Comparison of ENCODE assay signal across 14 mouse cellular contexts in genomic region chr9:106158037-106158491, GRCm38 (mm10). TPM values are rescaled to one million over a fixed set of nuclear protein-coding genes. Genes with fewer than 3 reads are reported as not detected.
DNase-seq lines count a peak whose midpoint lies in the region; ATAC-seq and TF ChIP-seq lines count a peak whose summit lies in the region.
"Had no signal": no experiment of that assay in that cellular context is flagged by ENCODE, and none has a peak within 500 bp of the region (broad histone marks: within the 10 kb centered on the region; RNA-seq: fewer than 3 reads in every experiment).

Gene Glyctk, minus strand, starts transcription at chr9:106158138.

- TF ChIP-seq CTCF in kidney, postnatal 0 days (IDR thresholded peaks at IDR 0.05; ENCODE audit: low read depth) = no peak
- no peak for TF ChIP-seq CTCF in liver, postnatal 0 days (IDR thresholded peaks at IDR 0.05; ENCODE audit: low read depth)
- no peak for TF ChIP-seq CTCF in cerebellum, adult 2 months (IDR thresholded peaks at IDR 0.05; ENCODE audit: borderline replicate concordance, insufficient read depth, low read depth, low read length)

- TF ChIP-seq EP300 in liver, postnatal 0 days (IDR thresholded peaks at IDR 0.05; ENCODE audit: low read depth) = peak; percentile 67

- H3K36me3 ChIP-seq in hindbrain, embryonic 10.5 days = peaks cover 19% of the 10 kb centered on the region
- 0 out of 2 replicates have a peak, but pooled peaks cover 3% of the 10 kb centered on the region for H3K36me3 ChIP-seq in hindbrain, embryonic 11.5 days (ENCODE audit: control insufficient read depth, insufficient read depth, low read length)
- H3K36me3 ChIP-seq in hindbrain, embryonic 14.5 days (replicated peaks; ENCODE audit: control insufficient read depth, insufficient read depth) = peaks cover 9% of the 10 kb centered on the region
- no peaks in the 10 kb centered on the region for H3K36me3 ChIP-seq in kidney, postnatal 0 days (ENCODE audit: insufficient read depth, low read length)
- H3K36me3 ChIP-seq in liver, postnatal 0 days (replicated peaks; ENCODE audit: insufficient read depth, low read length) = no peaks in the 10 kb centered on the region; the same call in 1 of the 2 replicates
- H3K36me3 ChIP-seq: heart, embryonic 10.5 days; stomach, embryonic 15.5 days had no signal

- H3K27me3 ChIP-seq in hindbrain, embryonic 10.5 days (ENCODE audit: insufficient read depth, poor library complexity, severe bottlenecking) = no peaks in the 10 kb centered on the region; the same call in 1 of the 2 replicates
- no peaks in the 10 kb centered on the region for H3K27me3 ChIP-seq in hindbrain, embryonic 11.5 days (ENCODE audit: control insufficient read depth, insufficient read depth, low read length)
- no peaks in the 10 kb centered on the region for H3K27me3 ChIP-seq in hindbrain, embryonic 14.5 days (ENCODE audit: control insufficient read depth, insufficient read depth, low read length)
- no peaks in the 10 kb centered on the region for H3K27me3 ChIP-seq in kidney, postnatal 0 days (ENCODE audit: insufficient read depth, low read length)
- H3K27me3 ChIP-seq in liver, postnatal 0 days (ENCODE audit: insufficient read depth, low read length) = no peaks in the 10 kb centered on the region
- H3K27me3 ChIP-seq in cerebellum, adult 2 months (ENCODE audit: control insufficient read depth, insufficient read depth, low read length) = no peaks in the 10 kb centered on the region
- H3K27me3 ChIP-seq: CH12.LX; stomach, embryonic 15.5 days had no signal

- peak within 1 kb of the TSS; percentile 35; the same call in 1 of the 2 replicates for H3K27ac ChIP-seq in hindbrain, embryonic 10.5 days
- no peak within 1 kb of the TSS for H3K27ac ChIP-seq in hindbrain, embryonic 11.5 days (ENCODE audit: low read depth, low read length)
- peak within 1 kb of the TSS; percentile 11; the same call in 1 of the 2 replicates for H3K27ac ChIP-seq in hindbrain, embryonic 14.5 days
- H3K27ac ChIP-seq in kidney, postnatal 0 days = peak within 1 kb of the TSS; percentile 77
- H3K27ac ChIP-seq in liver, postnatal 0 days (ENCODE audit: low read depth) = peak within 1 kb of the TSS; percentile 93
- H3K27ac ChIP-seq in cerebellum, adult 2 months (ENCODE audit: insufficient read depth, low read length) = no peak within 1 kb of the TSS
- H3K27ac ChIP-seq: stomach, embryonic 15.5 days had no signal

- no peak for DNase-seq in hindbrain, embryonic 10.5 days (ENCODE audit: low spot score)
- no peak for DNase-seq in hindbrain, embryonic 11.5 days (ENCODE audit: low spot score)
- no peak for DNase-seq in hindbrain, embryonic 14.5 days (ENCODE audit: low spot score)
- DNase-seq in kidney, postnatal 0 days (ENCODE audit: low spot score) = peak; percentile 35
- DNase-seq in liver, postnatal 0 days = peak; percentile 49
- no peak for DNase-seq in urinary bladder, postnatal 25 days (ENCODE audit: low spot score)
- DNase-seq in gastrocnemius, postnatal 14 days = no peak
- DNase-seq in cerebellum, adult 2 months = no peak
- DNase-seq: cerebellum, adult 11 months; lung, postnatal 10 days; right cerebral cortex, adult 18-20 months had no signal

- no peak for TF ChIP-seq POLR2A in cerebellum, adult 2 months (IDR thresholded peaks at IDR 0.05; ENCODE audit: borderline replicate concordance, insufficient read depth, low read length)

- no peak for ATAC-seq in hindbrain, embryonic 11.5 days (ENCODE audit: low FRiP score)
- ATAC-seq in hindbrain, embryonic 14.5 days (ENCODE audit: low FRiP score) = no peak
- peak; percentile 65 for ATAC-seq in kidney, postnatal 0 days (replicated peaks; ENCODE audit: low FRiP score, low read depth)
- ATAC-seq in liver, postnatal 0 days = peak; percentile 80

- WGBS in hindbrain, embryonic 10.5 days = 87% methylated on average over 6 of the region's 6 CpGs
- 78% methylated on average over 6 of the region's 6 CpGs for WGBS in hindbrain, embryonic 11.5 days
- 81% methylated on average over 6 of the region's 6 CpGs for WGBS in hindbrain, embryonic 14.5 days
- WGBS in kidney, postnatal 0 days = 66% methylated on average over 6 of the region's 6 CpGs
- 43% methylated on average over 6 of the region's 6 CpGs for WGBS in liver, postnatal 0 days (ENCODE audit: insufficient replicate concordance)
- 70% methylated on average over 6 of the region's 6 CpGs for WGBS in cerebellum, adult 2 months

- H3K4me2 ChIP-seq in hindbrain, embryonic 11.5 days (replicated peaks; ENCODE audit: low read depth, low read length) = no peak within 1 kb of the TSS
- H3K4me2 ChIP-seq in hindbrain, embryonic 14.5 days (replicated peaks) = no peak within 1 kb of the TSS
- peak within 1 kb of the TSS; percentile 27; the same call in 1 of the 2 replicates for H3K4me2 ChIP-seq in kidney, postnatal 0 days (ENCODE audit: low read length)
- H3K4me2 ChIP-seq in liver, postnatal 0 days (ENCODE audit: low read depth, low read length) = peak within 1 kb of the TSS; percentile 52

- no peaks in the 10 kb centered on the region for H3K9me3 ChIP-seq in hindbrain, embryonic 10.5 days
- H3K9me3 ChIP-seq in hindbrain, embryonic 11.5 days (ENCODE audit: control insufficient read depth, low read length) = no peaks in the 10 kb centered on the region
- no peaks in the 10 kb centered on the region for H3K9me3 ChIP-seq in hindbrain, embryonic 14.5 days (ENCODE audit: control insufficient read depth, low read length)
- no peaks in the 10 kb centered on the region for H3K9me3 ChIP-seq in kidney, postnatal 0 days (replicated peaks; ENCODE audit: low read length)
- no peaks in the 10 kb centered on the region for H3K9me3 ChIP-seq in liver, postnatal 0 days (ENCODE audit: low read length)
- H3K9me3 ChIP-seq: heart, embryonic 10.5 days; stomach, embryonic 15.5 days had no signal

- H3K4me1 ChIP-seq in hindbrain, embryonic 10.5 days (replicated peaks) = peaks cover 31% of the 10 kb centered on the region
- H3K4me1 ChIP-seq in hindbrain, embryonic 11.5 days (replicated peaks; ENCODE audit: control insufficient read depth, insufficient read depth, low read length) = no peaks in the 10 kb centered on the region
- H3K4me1 ChIP-seq in hindbrain, embryonic 14.5 days (replicated peaks; ENCODE audit: control insufficient read depth, insufficient read depth, low read length) = peaks cover 9% of the 10 kb centered on the region; the same call in 1 of the 2 replicates
- H3K4me1 ChIP-seq in kidney, postnatal 0 days (replicated peaks; ENCODE audit: insufficient read depth, low read length) = no peaks in the 10 kb centered on the region; the same call in 1 of the 2 replicates
- H3K4me1 ChIP-seq in liver, postnatal 0 days (ENCODE audit: insufficient read depth) = peaks cover 11% of the 10 kb centered on the region
- H3K4me1 ChIP-seq in cerebellum, adult 2 months (ENCODE audit: control insufficient read depth, insufficient read depth, low read length) = peaks cover 8% of the 10 kb centered on the region
- H3K4me1 ChIP-seq: stomach, embryonic 15.5 days had no signal

- no peak within 1 kb of the TSS for H3K9ac ChIP-seq in hindbrain, embryonic 11.5 days (ENCODE audit: low read depth, low read length)
- no peak within 1 kb of the TSS for H3K9ac ChIP-seq in hindbrain, embryonic 14.5 days
- 0 out of 2 replicates have a peak within 1 kb of the TSS, but pooled peaks have one; percentile 40 for H3K9ac ChIP-seq in kidney, postnatal 0 days (ENCODE audit: low read depth, low read length)
- H3K9ac ChIP-seq in liver, postnatal 0 days (replicated peaks) = peak within 1 kb of the TSS; percentile 69
- H3K9ac ChIP-seq: stomach, embryonic 15.5 days had no signal

- H3K4me3 ChIP-seq in hindbrain, embryonic 10.5 days = no peak within 1 kb of the TSS
- H3K4me3 ChIP-seq in hindbrain, embryonic 11.5 days (ENCODE audit: low read depth, low read length) = no peak within 1 kb of the TSS
- no peak within 1 kb of the TSS for H3K4me3 ChIP-seq in hindbrain, embryonic 14.5 days (replicated peaks; ENCODE audit: low read length)
- H3K4me3 ChIP-seq in kidney, postnatal 0 days (replicated peaks; ENCODE audit: low read depth, low read length) = no peak within 1 kb of the TSS
- peak within 1 kb of the TSS; percentile 35 for H3K4me3 ChIP-seq in liver, postnatal 0 days (ENCODE audit: low read depth, low read length)
- no peak within 1 kb of the TSS for H3K4me3 ChIP-seq in cerebellum, adult 2 months (replicated peaks; ENCODE audit: insufficient read depth, low read depth, low read length)
- H3K4me3 ChIP-seq: stomach, embryonic 15.5 days had no signal

- intact Hi-C loops in gastrocnemius, postnatal 14 days (cut with DNase I; ENCODE audit: low total_unique reads) = loop anchor here (10.0 kb wide), 1 partner anchor 117 kb away; no protein-coding TSS in a partner anchor

RNA-seq across cellular contexts. Expression of gene Glyctk, which starts in this region (rescaled TPM):
- 2.9 and 4.5 TPM in 2 replicates for polyA plus RNA-seq in hindbrain, embryonic 10.5 days (2016; fragmentation: Nextera tagmentation; extraction: Ambion mirVana)
- 3.9 and 4.9 TPM in 2 replicates for polyA plus RNA-seq in hindbrain, embryonic 11.5 days (2014; fragmentation: Nextera tagmentation; extraction: Ambion mirVana)
- polyA plus RNA-seq in hindbrain, embryonic 14.5 days (2014; fragmentation: Nextera tagmentation; extraction: Ambion mirVana) = 2.3 and 3.0 TPM in 2 replicates
- 11.5 and 14.4 TPM in 2 replicates for polyA plus RNA-seq in kidney, postnatal 0 days (2015; fragmentation: Nextera tagmentation; extraction: Ambion mirVana)
- 41.4 and 46.5 TPM in 2 replicates for polyA plus RNA-seq in liver, postnatal 0 days (2015; fragmentation: Nextera tagmentation; extraction: Ambion mirVana)
- 1 to 10 TPM; 1.3 to 1.6 TPM for total RNA-seq in gastrocnemius, postnatal 14 days (2021)
- polyA plus RNA-seq in cerebellum, adult 2 months (2012; rRNA removed) = 1.7 and 2.2 TPM in 2 replicates

Comparison
In these comparisons a context has a peak if more than half of its experiments do, and no peak if none do; other contexts are left out.
1. H3K27ac ChIP-seq: peak in hindbrain, embryonic 10.5 days (single experiment), hindbrain, embryonic 14.5 days (single experiment), kidney, postnatal 0 days (single experiment) and liver, postnatal 0 days (single experiment); none in hindbrain, embryonic 11.5 days (single experiment) and cerebellum, adult 2 months (single experiment).
2. DNase-seq: peak in kidney, postnatal 0 days (single experiment) and liver, postnatal 0 days (single experiment); none in hindbrain, embryonic 10.5 days (single experiment), hindbrain, embryonic 11.5 days (single experiment), hindbrain, embryonic 14.5 days (single experiment), urinary bladder, postnatal 25 days (single experiment), gastrocnemius, postnatal 14 days (single experiment) and cerebellum, adult 2 months (0 of 2).
3. ATAC-seq: peak in kidney, postnatal 0 days (single experiment) and liver, postnatal 0 days (single experiment); none in hindbrain, embryonic 11.5 days (single experiment) and hindbrain, embryonic 14.5 days (single experiment).
4. H3K4me2 ChIP-seq: peak in kidney, postnatal 0 days (single experiment) and liver, postnatal 0 days (single experiment); none in hindbrain, embryonic 11.5 days (single experiment) and hindbrain, embryonic 14.5 days (single experiment).
5. H3K9ac ChIP-seq: peak in kidney, postnatal 0 days (single experiment) and liver, postnatal 0 days (single experiment); none in hindbrain, embryonic 11.5 days (single experiment) and hindbrain, embryonic 14.5 days (single experiment).